Mouse (Mus musculus): ENCODE results near the gene Ano6.

DNA sequence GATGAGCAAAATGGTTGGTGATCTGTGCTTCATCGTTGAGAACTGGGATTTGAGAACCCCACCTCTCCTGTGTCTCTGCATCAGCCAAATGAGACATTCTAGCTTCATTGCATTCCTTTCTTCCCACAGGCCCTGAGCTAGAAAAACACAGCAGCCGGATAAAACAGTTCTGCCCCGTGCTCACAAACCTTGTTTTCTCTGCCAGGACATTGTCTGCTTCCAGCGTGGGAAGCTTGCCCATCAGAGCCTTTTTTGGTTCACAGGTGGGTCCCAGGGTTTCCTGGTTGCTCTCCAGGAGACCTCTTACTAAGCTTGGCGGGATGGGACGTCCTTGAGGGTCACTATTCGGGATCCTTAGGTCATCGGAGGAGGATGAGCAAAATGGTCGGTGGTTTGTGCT lies 42.6 kb downstream of the Ano6 start:
- TF ChIP-seq CTCF (IDR thresholded peaks at IDR 0.05; ENCODE audit: low read depth, low read length) (no peak), GATA1 (IDR thresholded peaks at IDR 0.05; ENCODE audit: borderline replicate concordance, low read length) (no peak), GATA2 (IDR thresholded peaks at IDR 0.05; ENCODE audit: borderline replicate concordance, low read depth, low read length) (no peak)
